Mouse (Mus musculus): ENCODE measurements at regions not wholly inside any gene's neighbourhood (a gene's known extent, or its start where the extent isn't known, plus 50 kb on each side); places are given as distances from the start of the nearest gene placed in this dataset.

GRCm38 (mm10) chr4:34226089-34226840 lies 176.3 kb upstream of the Spaca1 start:
- TF ChIP-seq CTCF (IDR thresholded peaks at IDR 0.05 in 2 of 3, conservative IDR thresholded peaks at IDR 0.05 in 1 of 3; ENCODE audit: control insufficient read depth in 1 of 3, insufficient read depth in 1 of 3, low read depth in 2 of 3, low read length in 3 of 3, poor library complexity in 1 of 3, severe bottlenecking in 1 of 3) (no peak), MAFK (IDR thresholded peaks at IDR 0.05; ENCODE audit: borderline replicate concordance, low read depth, low read length) (no peak), TBP (IDR thresholded peaks at IDR 0.05; ENCODE audit: low read depth, low read length) (no peak), BHLHE40 (IDR thresholded peaks at IDR 0.05; ENCODE audit: borderline replicate concordance, low read depth, low read length) (no peak), POLR2A (IDR thresholded peaks at IDR 0.05; ENCODE audit: control insufficient read depth in 1 of 2, insufficient read depth in 1 of 2, low read depth in 1 of 2, low read length in 2 of 2, poor library complexity in 1 of 2) (no peak), HCFC1 (IDR thresholded peaks at IDR 0.05; ENCODE audit: low read depth, low read length) (no peak), USF2 (IDR thresholded peaks at IDR 0.05; ENCODE audit: borderline replicate concordance in 1 of 2, insufficient read depth in 1 of 2, low read depth in 1 of 2, low read length in 2 of 2) (no peak), E2F4 (IDR thresholded peaks at IDR 0.05; ENCODE audit: borderline replicate concordance, low read depth, low read length) (no peak), GABPA (IDR thresholded peaks at IDR 0.05; ENCODE audit: low read depth, low read length) (no peak), EP300 (IDR thresholded peaks at IDR 0.05; ENCODE audit: low read depth in 1 of 2, low read length in 2 of 2) (no peak), ETS1 (IDR thresholded peaks at IDR 0.05; ENCODE audit: low read depth, low read length) (no peak), RAD21 (IDR thresholded peaks at IDR 0.05; ENCODE audit: low read depth, low read length) (no peak), CHD2 (IDR thresholded peaks at IDR 0.05; ENCODE audit: low read length) (no peak)
